Mouse (Mus musculus) spleen, adult 12 weeks (tissue): Measurements from ENCODE around the gene Chil1.

Experiments used
- DNase-seq: peaks from one replicate; pipeline ENCODE4 v3.0.0; 2022; ENCODE audit warnings: low spot score

The Chil1 gene

GRCm38 (mm10) chr1:134231270-134231669 lies 49.3 kb downstream of the Chil1 start:
- DNase-seq: no peak

- DNase-seq: no peak
Observed at GRCm38 (mm10) chr1:134231681-134232080, 49.7 kb downstream of the Chil1 start.

GRCm38 (mm10) chr1:134232326-134232725 lies 50.4 kb downstream of the Chil1 start:
- DNase-seq: no peak

- DNase-seq: no peak
Observed at GRCm38 (mm10) chr1:134232778-134233531, 51.0 kb downstream of the Chil1 start.

- no peak for DNase-seq
Observed at GRCm38 (mm10) chr1:134233681-134234454, 51.9 kb downstream of the Chil1 start.

- no peak for DNase-seq
Observed at GRCm38 (mm10) chr1:134234455-134235390, 52.7 kb downstream of the Chil1 start.

- no peak for DNase-seq
Observed at GRCm38 (mm10) chr1:134235391-134235921, 53.5 kb downstream of the Chil1 start, which contains the start of gene Adora1. Gene Adora1 (minus strand): TSS chr1:134235431.

GRCm38 (mm10) chr1:134236142-134236541 lies 54.2 kb downstream of the Chil1 start:
- no peak for DNase-seq

GRCm38 (mm10) chr1:134237438-134237837 lies 55.5 kb downstream of the Chil1 start:
- DNase-seq: no peak
